Mouse (Mus musculus) liver, embryonic 13.5 days (tissue): ENCODE measurements around the gene Abraxas1. TPM values are rescaled to one million over a fixed set of nuclear protein-coding genes. Genes with fewer than 3 reads are reported as not detected.
A peak's percentile ranks its signal among the peaks of the same experiment; 100 is the strongest.

Experiments
- ATAC-seq: fragments of 200-750 bp; cut with Nextera tagmentation; 2 replicates; pipeline ENCODE4 v1.8.0; 2017; ENCODE audit warnings: low read depth, mild to moderate bottlenecking, moderate number of reproducible peaks, moderate library complexity
- DNase-seq: peaks from one replicate; pipeline ENCODE4 v3.0.0; 2022
- H3K27ac ChIP-seq: fragments of 300-500 bp; sonication (generic); 2 replicates; pipeline ENCODE4 v1.5.1; 2015; ENCODE audit warnings: moderate library complexity, mild to moderate bottlenecking, inconsistent platforms
- H3K27me3 ChIP-seq: fragments of 300-500 bp; sonication (generic); 2 replicates; pipeline ENCODE4 v1.6.1; 2015; ENCODE audit warnings: mild to moderate bottlenecking, inconsistent platforms
- H3K36me3 ChIP-seq: fragments of 300-500 bp; sonication (generic); 2 replicates; pipeline ENCODE4 v1.6.1; 2015; ENCODE audit warnings: mild to moderate bottlenecking, inconsistent platforms
- H3K4me1 ChIP-seq: fragments of 300-500 bp; sonication (generic); replicated peaks from 2 replicates; pipeline ENCODE4 v1.6.1; 2015; ENCODE audit warnings: inconsistent platforms
- H3K4me2 ChIP-seq: fragments of 300-500 bp; sonication (generic); 2 replicates; pipeline ENCODE4 v1.6.1; 2015; ENCODE audit warnings: inconsistent platforms, mild to moderate bottlenecking, moderate library complexity
- H3K4me3 ChIP-seq: fragments of 300-500 bp; sonication (generic); replicated peaks from 2 replicates; pipeline ENCODE4 v1.5.1; 2015; ENCODE audit warnings: mild to moderate bottlenecking, inconsistent platforms
- H3K9ac ChIP-seq: fragments of 300-500 bp; sonication (generic); 2 replicates; pipeline ENCODE4 v1.6.1; 2015; ENCODE audit warnings: mild to moderate bottlenecking, inconsistent platforms
- H3K9me3 ChIP-seq: fragments of 300-500 bp; sonication (generic); replicated peaks from 2 replicates; pipeline ENCODE4 v1.6.1; 2016; ENCODE audit warnings: inconsistent platforms
- WGBS: fragments of 180-500 bp; shearing (Covaris S2); methylation state at CpG from one replicate; pipeline ENCODE4 v1.1.7; 2015; ENCODE audit not compliant: insufficient replicate concordance; 5-methylcytosine and 5-hydroxymethylcytosine counted together
- polyA plus RNA-seq: library from polyadenylated mRNA; unstranded; fragments of >200 nt; fragmentation: Nextera tagmentation; extraction: Ambion mirVana; gene quantifications from 2 replicates; pipeline ENCODE4 v1.2.1, GENCODE M21; 2015

Abraxas1 gene
- polyA plus RNA-seq: 18.4 and 20.7 TPM in 2 replicates

- Histone ChIP-seq H3K9ac (peak within 1 kb of the TSS; percentile 98), H3K9me3 (no peaks in the 10 kb centered on the region), H3K27ac (peak within 1 kb of the TSS; percentile 86), H3K27me3 (no peaks in the 10 kb centered on the region), H3K4me3 (peak within 1 kb of the TSS; percentile 91), H3K36me3 (peaks cover 19% of the 10 kb centered on the region), H3K4me1 (peaks cover 22% of the 10 kb centered on the region), H3K4me2 (peak within 1 kb of the TSS; percentile 88)
- WGBS: under 1% methylated on average over 63 of the region's 63 CpGs
- ATAC-seq (peak; percentile 95), DNase-seq (peak; percentile 87)
These were observed at the start of gene Abraxas1 for GRCm38 (mm10) chr5:100820483-100821184. Gene Abraxas1, minus strand, starts transcription at chr5:100820965.

- 0 out of 2 replicates have a peak, but pooled peaks cover 3% of the 10 kb centered on the region for H3K4me1 ChIP-seq
- no peak overlapping the region for H3K4me3 ChIP-seq
- DNase-seq: no peak
- no peaks in the 10 kb centered on the region for H3K27me3 ChIP-seq
- WGBS: 45% methylated on average over 4 of the region's 4 CpGs
- no peak for ATAC-seq
- no peaks in the 10 kb centered on the region for H3K36me3 ChIP-seq
- H3K4me2 ChIP-seq: no peak overlapping the region
- no peak overlapping the region for H3K27ac ChIP-seq
- no peaks in the 10 kb centered on the region; the same call in 1 of the 2 replicates for H3K9me3 ChIP-seq
- H3K9ac ChIP-seq: no peak overlapping the region
These were observed 48.6 kb upstream of the Abraxas1 start for GRCm38 (mm10) chr5:100869197-100869895.

GRCm38 (mm10) chr5:100866183-100866582 lies 45.4 kb upstream of the Abraxas1 start:
- H3K36me3 ChIP-seq: no peaks in the 10 kb centered on the region
- 50% methylated on average over 2 of the region's 2 CpGs for WGBS
- H3K4me3 ChIP-seq: no peak overlapping the region
- no peak overlapping the region for H3K9ac ChIP-seq
- H3K4me2 ChIP-seq: no peak overlapping the region
- no peak overlapping the region for H3K27ac ChIP-seq
- no peaks in the 10 kb centered on the region; the same call in 1 of the 2 replicates for H3K9me3 ChIP-seq
- H3K4me1 ChIP-seq: peaks cover 6% of the 10 kb centered on the region
- DNase-seq: no peak
- no peaks in the 10 kb centered on the region for H3K27me3 ChIP-seq
- ATAC-seq: no peak

GRCm38 (mm10) chr5:100864438-100864837 lies 43.7 kb upstream of the Abraxas1 start:
- peaks cover 15% of the 10 kb centered on the region for H3K4me1 ChIP-seq
- no peak for ATAC-seq
- WGBS: 71% methylated on average over 6 of the region's 6 CpGs

GRCm38 (mm10) chr5:100863091-100863490 lies 42.3 kb upstream of the Abraxas1 start:
- 66% methylated on average over 2 of the region's 2 CpGs for whole genome bisulfite sequencing
- DNase-seq (no peak), ATAC-seq (no peak)
- no peak overlapping the region for H3K9ac ChIP-seq
- H3K4me3 ChIP-seq: no peak overlapping the region
- H3K4me1 ChIP-seq: peaks cover 15% of the 10 kb centered on the region
- H3K27me3 ChIP-seq: no peaks in the 10 kb centered on the region
- no peaks in the 10 kb centered on the region for H3K9me3 ChIP-seq
- no peak overlapping the region for H3K4me2 ChIP-seq
- H3K27ac ChIP-seq: no peak overlapping the region
- no peaks in the 10 kb centered on the region for H3K36me3 ChIP-seq

More at GRCm38 (mm10) chr5:100864438-100864837, 43.7 kb upstream of the Abraxas1 start:
- Histone ChIP-seq H3K27me3 (no peaks in the 10 kb centered on the region), H3K27ac (no peak overlapping the region), H3K9ac (no peak overlapping the region), H3K36me3 (no peaks in the 10 kb centered on the region), H3K4me2 (no peak overlapping the region), H3K9me3 (no peaks in the 10 kb centered on the region), H3K4me3 (no peak overlapping the region)
- DNase-seq: no peak

- no peaks in the 10 kb centered on the region for H3K36me3 ChIP-seq
- no peak overlapping the region for H3K4me3 ChIP-seq
- H3K4me1 ChIP-seq: peaks cover 15% of the 10 kb centered on the region
- no peaks in the 10 kb centered on the region for H3K27me3 ChIP-seq
- WGBS: 72% methylated on average over 7 of the region's 7 CpGs
- no peaks in the 10 kb centered on the region for H3K9me3 ChIP-seq
- ATAC-seq (no peak), DNase-seq (no peak)
- H3K9ac ChIP-seq: no peak overlapping the region
- no peak overlapping the region for H3K4me2 ChIP-seq
- no peak overlapping the region for H3K27ac ChIP-seq
These were observed 41.0 kb upstream of the Abraxas1 start for GRCm38 (mm10) chr5:100861811-100862210.

- Histone ChIP-seq H3K4me2 (no peak overlapping the region), H3K9ac (no peak overlapping the region), H3K36me3 (no peaks in the 10 kb centered on the region), H3K27me3 (no peaks in the 10 kb centered on the region), H3K27ac (no peak overlapping the region; the same call in 1 of the 2 replicates), H3K4me1 (peaks cover 15% of the 10 kb centered on the region), H3K4me3 (no peak overlapping the region), H3K9me3 (no peaks in the 10 kb centered on the region)
- 36% methylated on average over 4 of the region's 4 CpGs for WGBS
- no peak for DNase-seq
- no peak for ATAC-seq
These were observed 40.4 kb upstream of the Abraxas1 start for GRCm38 (mm10) chr5:100861140-100861539.

GRCm38 (mm10) chr5:100860417-100861053 lies 39.8 kb upstream of the Abraxas1 start:
- H3K4me1 ChIP-seq: peaks cover 15% of the 10 kb centered on the region
- no peak overlapping the region for H3K4me3 ChIP-seq
- H3K27ac ChIP-seq: no peak overlapping the region
- no peaks in the 10 kb centered on the region for H3K9me3 ChIP-seq
- WGBS: 62% methylated on average over 12 of the region's 12 CpGs
- no peak overlapping the region for H3K4me2 ChIP-seq
- no peaks in the 10 kb centered on the region for H3K36me3 ChIP-seq
- ATAC-seq (peak; percentile 80), DNase-seq (no peak)
- H3K9ac ChIP-seq: no peak overlapping the region
- H3K27me3 ChIP-seq: no peaks in the 10 kb centered on the region

- H3K27ac ChIP-seq: no peak overlapping the region
- H3K27me3 ChIP-seq: no peaks in the 10 kb centered on the region
- H3K9me3 ChIP-seq: no peaks in the 10 kb centered on the region
- H3K4me1 ChIP-seq: peaks cover 11% of the 10 kb centered on the region
- DNase-seq: no peak
- no peak overlapping the region for H3K4me3 ChIP-seq
- no peaks in the 10 kb centered on the region for H3K36me3 ChIP-seq
- H3K9ac ChIP-seq: no peak overlapping the region
- no peak overlapping the region for H3K4me2 ChIP-seq
- no peak for ATAC-seq
- 46% methylated on average over 3 of the region's 3 CpGs for WGBS
These were observed 35.8 kb upstream of the Abraxas1 start for GRCm38 (mm10) chr5:100856552-100856951.

GRCm38 (mm10) chr5:100853963-100854362 lies 33.2 kb upstream of the Abraxas1 start:
- H3K4me1 ChIP-seq: no peaks in the 10 kb centered on the region
- 0 out of 2 replicates have a peak, but pooled peaks cover under 1% of the 10 kb centered on the region for H3K27me3 ChIP-seq
- ATAC-seq (no peak), DNase-seq (no peak)
- no peaks in the 10 kb centered on the region for H3K36me3 ChIP-seq
- H3K27ac ChIP-seq: no peak overlapping the region
- no peaks in the 10 kb centered on the region for H3K9me3 ChIP-seq
- H3K9ac ChIP-seq: no peak overlapping the region
- 69% methylated on average over 4 of the region's 4 CpGs for WGBS
- H3K4me3 ChIP-seq: no peak overlapping the region
- H3K4me2 ChIP-seq: no peak overlapping the region

- 0% methylated on average over 2 of the region's 2 CpGs for WGBS
- Histone ChIP-seq H3K36me3 (no peaks in the 10 kb centered on the region), H3K9ac (no peak overlapping the region), H3K9me3 (no peaks in the 10 kb centered on the region; the same call in 1 of the 2 replicates), H3K4me1 (peaks cover 16% of the 10 kb centered on the region), H3K27me3 (peaks cover 66% of the 10 kb centered on the region), H3K4me3 (peak overlapping the region; percentile 59; the same call in 1 of the 2 replicates), H3K4me2 (peak overlapping the region; percentile 73), H3K27ac (no peak overlapping the region)
- ATAC-seq (no peak), DNase-seq (no peak)
These were observed 26.4 kb upstream of the Abraxas1 start for GRCm38 (mm10) chr5:100847143-100847542.
